Mouse (Mus musculus) spleen, adult 2 months (tissue): ENCODE measurements around the gene Dclk1.

Experiments
- CTCF ChIP-seq: fragments of 200-500 bp; IDR thresholded peaks from 2 replicates; pipeline ENCODE4 v1.5.1; 2011; ENCODE audit warnings: mild to moderate bottlenecking, inconsistent platforms; ENCODE audit not compliant: insufficient read depth, insufficient read length, insufficient replicate concordance; ENCODE audit errors: extremely low read depth
- POLR2A ChIP-seq: fragments of 200-500 bp; IDR thresholded peaks from 2 replicates; pipeline ENCODE4 v1.6.1; 2011; ENCODE audit warnings: low read depth, low read length, inconsistent platforms

DNA sequence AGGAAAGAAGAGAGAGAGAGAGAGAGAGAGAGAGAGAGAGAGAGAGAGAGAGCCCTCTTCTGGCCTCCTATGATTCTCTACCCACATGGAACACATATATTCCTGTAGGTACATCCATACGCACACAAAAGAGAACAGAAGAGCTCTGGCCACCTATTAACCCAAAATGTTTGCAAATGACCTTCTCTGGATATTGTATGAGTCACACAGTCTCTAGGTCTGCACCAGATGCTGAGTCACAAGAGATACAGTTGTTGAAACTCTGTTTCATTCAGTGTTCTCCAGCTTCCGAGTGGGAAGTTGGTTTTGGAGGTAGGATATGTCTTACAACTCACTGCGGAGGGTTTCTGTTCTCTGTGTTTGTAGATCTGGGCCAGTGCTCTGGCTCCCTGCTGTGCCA is 78.4 kb downstream of the Dclk1 start:
- TF ChIP-seq CTCF (no peak), POLR2A (no peak)
